Mouse (Mus musculus): ENCODE results near the gene Hoxc8. TPM values are rescaled to one million over a fixed set of nuclear protein-coding genes. Genes with fewer than 3 reads are reported as not detected.

Gene Hoxc8
- total and polyA plus RNA-seq, 3 experiments, result 0.31 to 1.7 TPM; not detected in 1

DNA sequence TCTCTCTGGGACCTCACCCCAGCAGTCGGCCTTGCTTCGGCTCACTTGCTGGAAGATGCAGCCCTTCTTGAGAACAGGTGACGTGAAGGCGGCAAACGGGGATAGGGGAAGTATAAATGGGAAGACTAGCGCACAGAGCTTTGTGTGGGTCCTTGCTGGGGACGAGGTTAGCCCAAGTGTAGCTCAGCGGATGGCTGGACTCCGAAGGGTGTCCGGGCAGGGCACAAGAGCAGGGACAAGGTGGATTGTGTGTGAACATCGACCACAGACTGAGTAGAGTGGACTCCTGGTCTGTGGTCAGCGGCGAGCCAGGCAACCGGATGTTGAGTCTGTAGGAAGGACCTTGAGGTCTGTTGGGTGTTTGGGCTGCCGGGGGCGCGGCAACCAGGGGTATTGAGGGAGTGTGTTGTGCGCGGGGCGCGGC lies 14.7 kb upstream of the Hoxc8 start:
- Histone ChIP-seq H3K4me3 (ENCODE audit: control insufficient read depth in 1 of 2, insufficient read depth in 1 of 2, low read depth in 2 of 2, low read length in 2 of 2) (peak overlapping the region; percentile 81 to 89), H3K9ac (ENCODE audit: control insufficient read depth, low read depth, low read length, poor library complexity, severe bottlenecking) (peak overlapping the region; percentile 93), H3K9me3 (replicated peaks; ENCODE audit: insufficient read depth, low read length) (no peaks in the 10 kb centered on the region), H3K27ac (ENCODE audit: control insufficient read depth, low read depth, low read length) (peak overlapping the region; percentile 3), H3K4me1 (ENCODE audit: control insufficient read depth in 1 of 2, insufficient read depth in 2 of 2, low read length in 2 of 2) (peaks cover 16 to 26% of the 10 kb centered on the region in 2 experiments), H3K36me3 (ENCODE audit: control insufficient read depth in 1 of 2, insufficient read depth in 2 of 2, low read length in 2 of 2) (peaks cover 0 to 18% of the 10 kb centered on the region in 2 experiments; a peak in 2 of 4 replicates), H3K79me2 (ENCODE audit: control insufficient read depth, insufficient read depth, low read length, poor library complexity) (peaks cover 50% of the 10 kb centered on the region), H3K27me3 (ENCODE audit: control insufficient read depth in 1 of 2, insufficient read depth in 2 of 2, low read length in 2 of 2) (no peaks in the 10 kb centered on the region)
- peak; percentile 82 for DNase-seq (ENCODE audit: low read depth, low spot score)
- TF ChIP-seq POLR2A (IDR thresholded peaks at IDR 0.05; ENCODE audit: control insufficient read depth in 1 of 2, insufficient read depth in 1 of 2, low read depth in 1 of 2, low read length in 2 of 2, poor library complexity in 1 of 2) (peak in 1 of 2 experiments; percentile 50; a peak in 1 of 4 replicates), ZKSCAN1 (IDR thresholded peaks at IDR 0.05; ENCODE audit: low read depth, low read length) (no peak), ZMIZ1 (IDR thresholded peaks at IDR 0.05; ENCODE audit: low read depth, low read length) (peak; percentile 27; the same call in 1 of the 2 replicates), TAL1 (IDR thresholded peaks at IDR 0.05; ENCODE audit: low read length) (no peak), EP300 (IDR thresholded peaks at IDR 0.05; ENCODE audit: low read depth in 1 of 2, low read length in 2 of 2) (no peak), ZNF384 (IDR thresholded peaks at IDR 0.05; ENCODE audit: low read depth, low read length) (no peak), MXI1 (IDR thresholded peaks at IDR 0.05; ENCODE audit: low read depth, low read length) (0 out of 2 replicates have a peak, but pooled peaks have one; percentile 3), MAFK (IDR thresholded peaks at IDR 0.05; ENCODE audit: borderline replicate concordance, low read depth, low read length) (no peak), E2F4 (IDR thresholded peaks at IDR 0.05; ENCODE audit: borderline replicate concordance, low read depth, low read length) (no peak; the same call in 1 of the 2 replicates), KAT2A (conservative IDR thresholded peaks at IDR 0.05; ENCODE audit: low read depth, low read length) (no peak), SMC3 (IDR thresholded peaks at IDR 0.05; ENCODE audit: low read depth, low read length) (no peak), POLR2AphosphoS2 (IDR thresholded peaks at IDR 0.05; ENCODE audit: low read length) (peak; percentile 56; the same call in 1 of the 2 replicates), SIN3A (IDR thresholded peaks at IDR 0.05; ENCODE audit: low read length) (peak; percentile 19), MAX (IDR thresholded peaks at IDR 0.05; ENCODE audit: low read length) (no peak; the same call in 1 of the 2 replicates), NRF1 (IDR thresholded peaks at IDR 0.05; ENCODE audit: insufficient read depth, low read depth, low read length, poor library complexity, severe bottlenecking) (no peak), CTCF (IDR thresholded peaks at IDR 0.05 in 2 of 3, conservative IDR thresholded peaks at IDR 0.05 in 1 of 3; ENCODE audit: control insufficient read depth in 1 of 3, insufficient read depth in 1 of 3, low read depth in 2 of 3, low read length in 3 of 3, poor library complexity in 1 of 3, severe bottlenecking in 1 of 3) (no peak), ZC3H11A (IDR thresholded peaks at IDR 0.05; ENCODE audit: low read depth, low read length) (no peak), USF1 (IDR thresholded peaks at IDR 0.05; ENCODE audit: low read depth, low read length) (0 out of 2 replicates have a peak, but pooled peaks have one; percentile 12), TBP (IDR thresholded peaks at IDR 0.05; ENCODE audit: low read depth, low read length) (peak; percentile 55; the same call in 1 of the 2 replicates), ETS1 (IDR thresholded peaks at IDR 0.05; ENCODE audit: low read depth, low read length) (no peak), MAZ (IDR thresholded peaks at IDR 0.05; ENCODE audit: low read depth, low read length) (no peak)

DNA sequence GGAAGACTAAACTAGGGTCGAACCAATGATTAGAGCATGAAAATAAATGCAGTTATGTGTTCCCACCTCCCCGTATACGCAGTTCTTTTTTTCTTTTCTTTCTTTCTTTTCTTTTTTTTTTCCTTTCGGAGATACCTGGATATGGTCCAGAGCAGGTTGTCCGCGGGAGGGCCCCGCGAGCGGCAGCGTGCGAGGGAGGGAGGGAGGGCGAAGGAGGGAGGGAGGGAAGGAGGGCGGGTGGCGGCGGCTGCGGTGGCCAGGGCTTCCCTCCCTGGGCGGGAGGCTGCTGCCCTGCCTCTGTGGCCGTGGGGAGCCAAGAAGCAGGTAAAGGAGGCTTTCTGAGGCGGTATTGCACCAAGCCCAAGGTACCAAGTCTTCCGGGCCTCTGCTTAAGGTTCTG lies 14.2 kb upstream of the Hoxc8 start, which contains the start of gene Hoxc9:
TSS of gene Hoxc9 (plus strand) at position 269 of the 400 bp plus-strand sequence.
- Histone ChIP-seq H3K9ac (ENCODE audit: control insufficient read depth, low read depth, low read length, poor library complexity, severe bottlenecking) (peak within 1 kb of the TSS; percentile 93), H3K27me3 (ENCODE audit: control insufficient read depth in 1 of 2, insufficient read depth in 2 of 2, low read length in 2 of 2) (no peaks in the 10 kb centered on the region), H3K27ac (ENCODE audit: control insufficient read depth, low read depth, low read length) (peak within 1 kb of the TSS; percentile 83), H3K36me3 (ENCODE audit: control insufficient read depth in 1 of 2, insufficient read depth in 2 of 2, low read length in 2 of 2) (peaks cover 0 to 18% of the 10 kb centered on the region in 2 experiments; a peak in 2 of 4 replicates), H3K79me2 (ENCODE audit: control insufficient read depth, insufficient read depth, low read length, poor library complexity) (peaks cover 51% of the 10 kb centered on the region), H3K4me1 (ENCODE audit: control insufficient read depth in 1 of 2, insufficient read depth in 2 of 2, low read length in 2 of 2) (peaks cover 16 to 24% of the 10 kb centered on the region in 2 experiments), H3K9me3 (replicated peaks; ENCODE audit: insufficient read depth, low read length) (no peaks in the 10 kb centered on the region), H3K4me3 (ENCODE audit: control insufficient read depth in 1 of 2, insufficient read depth in 1 of 2, low read depth in 2 of 2, low read length in 2 of 2) (peak within 1 kb of the TSS; percentile 81 to 89)
- peak; percentile 76 for DNase-seq (ENCODE audit: low read depth, low spot score)
- TF ChIP-seq KAT2A (conservative IDR thresholded peaks at IDR 0.05; ENCODE audit: low read depth, low read length), result no peak
- 0 out of 4 replicates have a peak, but pooled peaks of 1 of the 2 experiments have one; percentile 14 for TF ChIP-seq EP300 (IDR thresholded peaks at IDR 0.05; ENCODE audit: low read depth in 1 of 2, low read length in 2 of 2)
- 0 out of 2 replicates have a peak, but pooled peaks have one; percentile 23 for TF ChIP-seq ETS1 (IDR thresholded peaks at IDR 0.05; ENCODE audit: low read depth, low read length)
- peak; percentile 47 for TF ChIP-seq ZMIZ1 (IDR thresholded peaks at IDR 0.05; ENCODE audit: low read depth, low read length)
- TF ChIP-seq SIN3A (IDR thresholded peaks at IDR 0.05; ENCODE audit: low read length), result peak; percentile 55
- peak; percentile 89; the same call in 1 of the 2 replicates for TF ChIP-seq CHD1 (IDR thresholded peaks at IDR 0.05; ENCODE audit: low read depth, low read length)
- peak; percentile 51 for TF ChIP-seq RCOR1 (IDR thresholded peaks at IDR 0.05; ENCODE audit: low read depth, low read length)
- TF ChIP-seq POLR2A (IDR thresholded peaks at IDR 0.05; ENCODE audit: control insufficient read depth in 1 of 2, insufficient read depth in 1 of 2, low read depth in 1 of 2, low read length in 2 of 2, poor library complexity in 1 of 2), result peak; percentile 2 to 55; a peak in 2 of 4 replicates
- peak; percentile 78 for TF ChIP-seq MAZ (IDR thresholded peaks at IDR 0.05; ENCODE audit: low read depth, low read length)
- TF ChIP-seq TCF12 (IDR thresholded peaks at IDR 0.05; ENCODE audit: low read depth, low read length), result 0 out of 2 replicates have a peak, but pooled peaks have one; percentile 22
- TF ChIP-seq MAFK (IDR thresholded peaks at IDR 0.05; ENCODE audit: borderline replicate concordance, low read depth, low read length), result no peak
- TF ChIP-seq HCFC1 (IDR thresholded peaks at IDR 0.05; ENCODE audit: low read depth, low read length), result peak; percentile 46; the same call in 1 of the 2 replicates
- no peak for TF ChIP-seq USF2 (IDR thresholded peaks at IDR 0.05; ENCODE audit: borderline replicate concordance in 1 of 2, insufficient read depth in 1 of 2, low read depth in 1 of 2, low read length in 2 of 2)
- peak; percentile 38 for TF ChIP-seq MXI1 (IDR thresholded peaks at IDR 0.05; ENCODE audit: low read depth, low read length)
- TF ChIP-seq UBTF (IDR thresholded peaks at IDR 0.05; ENCODE audit: borderline replicate concordance, insufficient read depth, low read depth, low read length), result no peak
- peak; percentile 30; the same call in 1 of the 2 replicates for TF ChIP-seq ZNF384 (IDR thresholded peaks at IDR 0.05; ENCODE audit: low read depth, low read length)
- TF ChIP-seq NELFE (IDR thresholded peaks at IDR 0.05; ENCODE audit: low read depth, low read length), result peak; percentile 44
